Mouse (Mus musculus) right cerebral cortex, adult 2 months (tissue): Measurements from ENCODE around the gene Lrrc23.

Experiments
- DNase-seq, 2 experiments: peaks; one replicate each; pipeline ENCODE4 v3.0.0; 2021 to 2022; ENCODE audit warnings: low spot score in 2 of 2

Gene Lrrc23

GRCm38 (mm10) chr6:124767920-124768703 is 11.4 kb downstream of the Lrrc23 start:
- DNase-seq, result no peak

DNA sequence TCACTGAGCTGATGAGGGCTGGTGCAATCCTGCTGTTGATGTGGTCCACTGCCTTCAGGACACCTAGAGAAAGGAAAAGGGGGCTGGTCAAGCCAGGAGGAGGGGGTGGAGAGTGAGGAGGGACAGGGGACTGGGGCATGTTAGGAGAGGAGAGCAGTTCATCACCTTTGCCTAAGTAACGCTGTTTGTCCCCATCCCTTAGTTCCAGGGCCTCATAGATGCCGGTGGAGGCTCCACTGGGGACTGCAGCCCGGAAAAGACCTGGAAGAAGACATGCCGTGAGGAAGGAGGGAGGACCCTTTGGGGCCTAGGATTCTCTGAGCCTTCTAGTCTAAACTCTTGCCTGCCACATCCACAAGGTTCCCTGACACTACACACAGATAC is 12.0 kb downstream of the Lrrc23 start:
- DNase-seq, result no peak

- DNase-seq, result no peak
Measured at GRCm38 (mm10) chr6:124765951-124766350, 13.6 kb downstream of the Lrrc23 start.

DNA sequence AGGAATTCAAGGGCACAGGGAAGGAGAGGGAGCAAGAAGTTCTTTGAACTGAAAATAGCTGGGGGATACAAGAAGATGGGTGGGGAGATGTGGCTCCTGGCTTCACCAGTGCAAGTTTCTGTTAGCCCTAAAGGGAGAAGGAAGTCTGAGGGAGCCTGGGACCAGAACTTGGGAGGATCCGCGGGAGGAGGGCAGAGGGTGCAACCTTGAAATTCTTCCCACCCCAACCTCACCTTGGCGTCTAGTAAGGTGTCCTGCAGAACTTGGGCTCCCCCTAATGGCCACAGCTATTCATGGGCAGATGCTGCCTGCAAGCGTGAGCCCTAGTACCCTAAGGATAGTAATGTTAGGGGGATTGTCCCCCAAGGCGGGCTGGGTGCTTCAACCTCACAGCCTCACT is 20.3 kb downstream of the Lrrc23 start:
- DNase-seq, result peak; percentile 85 to 87

DNA sequence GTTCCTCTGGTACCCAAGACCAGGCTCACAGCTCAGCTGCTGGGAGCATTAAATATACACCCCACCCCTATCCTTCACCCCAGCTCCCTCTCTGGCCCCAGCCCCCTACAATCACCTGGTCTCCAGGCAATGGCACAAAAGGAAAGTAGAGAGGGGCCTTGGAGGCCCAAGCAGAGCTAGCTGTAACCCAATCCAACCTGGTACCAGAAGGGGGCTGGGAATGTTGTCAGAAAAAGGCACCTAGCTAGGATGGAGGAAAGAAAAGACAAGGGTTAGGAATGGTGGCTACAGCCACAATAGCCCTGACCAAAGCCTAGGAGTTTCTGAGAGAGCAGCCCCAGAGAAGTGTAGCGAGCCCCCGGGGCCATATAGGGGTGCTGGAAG is 20.7 kb downstream of the Lrrc23 start:
- no peak for DNase-seq

DNA sequence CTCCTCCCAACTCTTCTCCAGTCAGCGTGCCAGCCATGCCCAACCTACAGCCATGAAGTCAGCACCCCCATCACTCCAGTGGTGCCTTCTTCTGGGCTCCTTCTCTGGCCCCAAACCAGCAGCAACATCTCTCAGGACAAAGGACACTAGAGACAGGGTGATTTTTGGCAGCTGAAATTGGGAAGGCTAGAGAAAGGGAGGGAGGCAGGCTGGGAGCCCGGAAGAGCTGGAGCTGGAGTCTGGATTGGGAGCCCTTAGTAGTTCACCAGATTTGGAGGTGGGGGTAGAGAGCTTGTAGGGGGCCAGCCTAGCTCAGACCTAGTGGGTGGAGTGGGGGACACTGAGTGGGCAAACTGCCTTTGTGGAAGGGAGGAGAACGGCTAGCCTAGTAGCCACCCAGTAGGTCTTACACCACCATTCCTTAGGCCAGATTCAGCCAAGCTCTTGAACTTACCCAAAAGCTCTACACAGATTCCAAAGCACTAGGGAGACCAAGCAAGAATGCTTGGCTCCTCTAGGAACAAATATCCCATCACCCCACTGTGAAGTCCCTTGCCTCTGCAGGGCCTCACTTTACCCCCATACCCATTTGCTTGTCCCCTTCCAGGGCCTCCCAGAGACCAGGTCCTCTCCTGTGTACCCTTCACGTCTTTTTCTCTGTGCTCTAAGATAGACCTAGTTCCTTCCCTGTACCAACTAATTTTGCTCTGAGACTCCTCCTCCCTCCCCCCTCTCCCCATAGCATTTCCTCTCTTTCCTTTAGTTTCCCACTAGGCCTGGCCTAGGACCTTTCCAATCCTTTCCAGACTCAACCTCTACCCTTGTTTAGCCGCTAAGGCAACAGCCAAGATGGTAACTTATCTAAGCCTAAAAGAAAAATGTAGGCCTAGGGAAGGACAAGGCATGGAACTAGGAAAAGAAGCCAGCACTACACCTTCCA is 21.3 kb downstream of the Lrrc23 start:
- DNase-seq, result peak; percentile 71 to 77

DNA sequence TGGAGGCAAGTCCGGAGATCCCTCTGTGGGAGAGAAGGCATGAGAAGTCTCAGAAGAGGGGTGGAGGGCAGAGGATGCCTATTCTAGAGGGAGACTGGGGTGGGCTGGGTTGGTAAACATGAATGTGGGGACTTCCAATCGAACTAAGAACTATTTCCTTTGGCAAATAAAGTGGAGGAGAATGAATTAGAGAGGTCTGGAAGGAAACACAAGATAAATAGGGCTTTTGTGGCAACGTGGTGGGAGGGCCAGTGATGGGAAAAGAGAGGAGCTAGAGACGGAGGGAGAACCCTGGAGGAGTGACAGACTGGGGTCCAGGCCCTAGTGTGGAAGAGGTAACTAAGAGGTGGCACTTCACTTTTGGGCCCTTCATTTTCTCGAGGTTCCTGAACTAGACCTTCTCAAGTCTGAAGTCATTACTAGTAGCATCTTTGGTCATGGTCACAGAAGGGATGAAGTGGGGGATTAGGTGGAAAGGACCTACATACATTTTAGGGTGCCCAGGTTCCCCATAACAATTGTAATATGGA is 22.1 kb downstream of the Lrrc23 start:
- no peak for DNase-seq

- peak; percentile 76 to 83 for DNase-seq
Measured at GRCm38 (mm10) chr6:124756652-124757350, 22.7 kb downstream of the Lrrc23 start.

GRCm38 (mm10) chr6:124755831-124756595 is 23.5 kb downstream of the Lrrc23 start, which contains the start of the genes Gm45234 and Atn1:
TSS of gene Gm45234 (minus strand) at chr6:124756021.
TSS of gene Atn1 (minus strand) at chr6:124756524.
- no peak for DNase-seq

- DNase-seq, result no peak
Measured at GRCm38 (mm10) chr6:124755306-124755705, 24.2 kb downstream of the Lrrc23 start.

DNA sequence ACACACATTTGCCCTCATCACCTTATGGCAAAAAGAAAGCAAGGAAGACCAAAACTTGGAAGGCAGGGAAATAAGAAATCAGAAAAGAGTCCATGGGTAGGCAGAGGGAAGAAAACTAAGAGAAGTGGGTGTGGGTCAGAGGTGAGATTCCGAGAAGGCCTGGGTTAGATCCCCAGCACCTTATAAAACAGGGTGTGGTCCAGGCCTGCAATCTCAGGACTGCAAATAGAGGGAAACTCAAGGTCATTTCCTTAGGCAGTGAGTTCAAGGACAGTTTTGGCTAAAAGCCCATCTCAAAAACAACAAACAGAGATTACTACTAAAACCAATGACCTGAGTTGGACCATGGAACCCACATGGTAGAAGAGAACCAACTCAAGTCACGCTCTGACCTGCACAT is 25.7 kb downstream of the Lrrc23 start:
- DNase-seq, result no peak

GRCm38 (mm10) chr6:124750405-124750804 is 29.1 kb downstream of the Lrrc23 start:
- DNase-seq, result no peak

DNA sequence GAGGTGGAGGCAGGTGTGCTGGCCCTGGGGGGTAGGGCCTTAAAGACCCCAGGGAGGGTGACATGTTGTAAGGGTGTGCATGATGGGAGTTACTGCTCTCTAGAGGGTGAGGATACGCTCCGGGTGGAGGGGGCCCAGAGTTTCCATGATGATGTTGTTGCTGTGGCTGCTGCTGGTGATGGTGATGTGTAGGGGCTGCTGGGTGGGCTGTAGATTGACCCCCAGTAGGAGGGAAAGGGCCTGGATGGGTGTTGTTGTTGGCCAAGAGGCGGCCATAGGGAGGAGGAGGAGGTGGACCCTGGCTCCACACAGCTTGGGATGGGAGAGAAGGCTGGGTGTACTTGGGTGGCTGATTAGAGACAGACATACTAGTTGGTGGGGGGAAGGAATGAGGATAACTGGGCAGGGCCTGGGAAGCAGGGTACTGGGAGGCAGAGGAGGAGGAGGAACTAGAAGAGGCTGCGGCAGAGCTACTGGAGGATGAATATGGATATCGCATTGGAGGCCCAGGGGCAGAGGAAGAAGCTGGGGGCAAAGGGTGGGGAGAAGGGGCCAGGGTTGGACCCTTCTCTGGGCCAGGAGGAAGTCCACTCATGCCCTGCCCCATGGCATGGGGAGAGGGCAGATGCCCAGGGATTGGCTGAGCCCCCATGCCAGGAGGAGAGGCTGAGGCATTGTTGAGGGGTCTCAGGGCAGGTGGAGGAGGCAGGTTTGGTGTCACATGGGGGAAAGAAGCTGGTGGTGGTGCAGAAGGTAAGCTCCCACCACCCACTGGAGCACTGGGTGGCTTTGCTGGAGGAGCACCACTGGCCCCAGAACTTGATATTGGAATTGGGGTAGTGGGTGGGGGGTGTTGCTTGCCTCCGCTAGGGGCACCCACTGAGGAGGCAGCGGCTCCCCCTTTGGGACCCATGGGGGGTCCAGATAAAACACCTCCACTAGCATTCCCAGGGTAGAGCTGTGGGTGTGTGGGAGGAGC is 32.6 kb downstream of the Lrrc23 start:
- no peak for DNase-seq

DNA sequence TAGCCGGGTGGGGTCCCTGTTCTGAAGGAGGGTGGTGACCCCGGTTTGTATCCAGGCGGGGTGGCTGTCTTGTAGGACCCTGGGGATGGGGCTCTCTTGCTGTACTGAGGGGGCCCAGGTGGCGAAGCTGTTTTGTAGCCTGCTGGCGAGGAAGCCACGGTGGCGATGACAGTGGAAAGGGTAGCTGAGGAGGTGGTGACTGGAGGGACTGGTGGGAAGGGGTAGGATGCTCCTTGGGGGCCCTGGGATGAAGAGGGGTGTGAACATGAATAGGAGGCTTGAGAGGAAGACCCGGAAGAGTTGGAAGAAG is 33.3 kb downstream of the Lrrc23 start:
- DNase-seq, result no peak

DNA sequence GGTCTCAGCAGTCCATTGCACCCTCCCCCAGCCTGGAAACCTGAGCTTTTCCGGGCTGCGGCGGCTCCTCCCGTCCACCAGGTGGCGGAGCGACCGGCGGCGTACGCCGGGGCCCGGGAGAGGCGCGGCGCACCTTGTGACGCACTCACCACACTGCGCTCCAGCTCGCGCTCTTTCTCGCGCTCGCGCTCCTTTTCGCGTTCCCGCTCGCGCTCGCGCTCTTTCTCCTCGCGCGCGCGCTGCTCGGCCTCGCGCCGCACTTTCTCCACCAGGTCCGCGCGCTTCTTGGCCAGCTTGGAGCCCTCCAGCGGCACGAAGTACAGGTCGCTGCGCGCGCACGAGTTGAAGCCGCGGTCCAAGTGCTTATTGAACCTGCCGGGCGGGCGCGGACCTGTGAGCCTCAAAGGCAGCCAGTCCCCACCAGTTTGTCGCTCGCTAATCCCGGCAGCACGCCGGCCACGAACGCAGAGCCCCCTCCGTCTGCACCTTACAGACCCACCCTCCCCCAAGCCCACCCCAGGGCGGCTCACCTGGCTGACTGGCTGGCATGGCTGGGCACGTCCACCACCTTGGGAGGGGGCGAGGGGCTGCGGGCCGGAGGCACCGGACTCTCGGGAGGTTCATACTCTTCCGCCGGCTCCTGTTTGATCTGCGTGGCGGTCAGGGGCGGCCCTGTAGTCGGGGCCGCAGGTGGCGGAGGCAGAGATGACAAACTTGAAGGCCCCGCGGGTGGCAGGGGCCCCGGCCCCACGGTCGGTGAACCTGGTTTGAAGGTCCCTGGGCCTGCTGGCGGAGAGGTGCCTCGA is 33.8 kb downstream of the Lrrc23 start:
- DNase-seq, result peak; percentile 92 to 93

DNA sequence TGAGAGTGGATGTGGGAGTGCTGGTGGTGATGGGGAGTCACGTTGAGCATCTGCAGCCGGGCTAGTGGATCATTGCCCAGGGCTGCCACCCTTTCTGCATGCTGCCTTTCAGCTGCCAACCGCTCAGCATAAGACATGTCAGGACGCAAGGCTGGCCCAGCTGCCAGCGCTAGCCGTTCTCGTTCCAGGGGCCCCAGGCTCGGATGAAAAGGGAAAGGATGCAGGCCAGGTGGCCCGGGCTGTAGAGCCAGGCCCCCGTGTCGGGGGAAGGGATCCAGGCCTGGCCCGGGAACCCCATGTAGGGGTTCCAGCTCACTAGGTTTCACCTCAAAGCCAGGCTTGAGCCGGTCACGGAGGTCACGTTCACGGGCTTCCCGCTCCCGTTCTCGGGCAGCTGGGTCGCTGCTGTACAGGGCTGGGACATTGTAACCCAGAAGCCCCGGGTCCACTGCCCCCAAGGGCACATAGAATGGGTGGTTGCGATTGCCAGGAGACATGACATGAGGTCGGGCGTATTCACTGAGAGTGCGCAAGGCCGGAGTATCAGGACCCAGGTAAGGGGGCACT is 34.7 kb downstream of the Lrrc23 start:
- DNase-seq, result no peak

DNA sequence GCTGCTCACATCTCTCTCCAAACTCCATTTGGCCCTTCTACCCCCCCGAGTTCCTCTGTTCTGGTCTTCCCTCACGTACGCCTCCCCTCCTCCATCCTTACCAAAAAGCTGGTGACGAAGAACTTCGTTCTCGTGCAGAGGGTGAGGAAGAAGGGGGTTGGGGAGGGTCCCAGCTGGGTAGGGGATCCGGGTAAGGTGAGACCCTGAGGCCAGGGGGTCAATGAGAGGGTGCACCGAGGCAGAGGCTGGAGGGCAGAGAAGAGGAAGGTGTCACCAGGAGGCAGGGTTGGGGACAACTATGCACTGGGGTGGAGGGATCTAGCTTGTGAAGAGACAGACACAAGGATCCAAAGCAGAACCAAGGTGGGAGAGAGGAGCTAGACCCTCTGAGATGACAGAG is 35.9 kb downstream of the Lrrc23 start:
- DNase-seq, result no peak

DNA sequence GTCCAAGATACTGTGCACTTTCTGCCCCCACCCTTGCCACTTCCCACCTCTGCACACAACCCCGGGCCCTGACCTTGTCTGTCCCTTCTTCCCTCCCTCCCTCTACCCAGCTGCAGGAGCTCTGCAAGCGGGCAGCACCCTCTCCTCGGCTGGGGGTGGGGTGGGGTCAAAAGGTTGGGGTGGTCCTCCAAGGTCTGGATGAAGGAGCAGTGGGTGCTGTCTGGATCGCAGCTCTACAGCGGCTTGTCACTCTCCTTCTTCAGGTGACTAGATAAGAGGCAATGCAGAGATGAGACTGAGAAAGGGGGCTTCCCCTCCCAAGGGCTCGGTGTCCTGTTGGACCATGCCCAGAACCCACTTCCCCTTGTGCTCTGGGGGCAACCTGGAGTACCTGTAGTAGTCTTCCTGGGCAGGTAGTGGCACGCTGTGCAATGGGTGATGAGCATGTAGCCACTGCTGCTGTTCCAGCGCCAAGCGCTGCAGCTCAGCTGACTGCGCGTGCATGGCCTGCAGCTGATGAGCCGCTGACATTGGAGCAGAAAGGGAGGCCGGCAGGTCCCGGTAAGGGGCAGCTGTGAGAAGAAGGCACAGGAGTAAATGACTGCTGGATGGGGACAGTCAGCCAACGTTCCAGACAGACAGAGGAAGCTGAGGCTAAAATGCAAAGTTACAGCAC is 36.5 kb downstream of the Lrrc23 start:
- DNase-seq, result no peak
